Mouse (Mus musculus) thymus, adult 2 months (tissue): ENCODE measurements around the gene Sf3a3. TPM values are rescaled to one million over a fixed set of nuclear protein-coding genes. Genes with fewer than 3 reads are reported as not detected.

Experiments used
- DNase-seq: peaks from one replicate; pipeline ENCODE4 v3.0.0; 2021
- H3K27ac ChIP-seq: fragments of 200-500 bp; 2 replicates; pipeline ENCODE4 v1.5.1; 2012; ENCODE audit warnings: low read length, control low read depth; ENCODE audit not compliant: control insufficient read depth, insufficient read depth
- H3K27me3 ChIP-seq: fragments of 200-500 bp; 2 replicates; pipeline ENCODE4 v1.6.1; 2012; ENCODE audit warnings: mild to moderate bottlenecking, low read length, moderate library complexity, mixed read lengths; ENCODE audit not compliant: control insufficient read depth, insufficient read depth
- H3K36me3 ChIP-seq: fragments of 200-500 bp; 2 replicates; pipeline ENCODE4 v1.6.1; 2012; ENCODE audit warnings: mild to moderate bottlenecking, low read length, moderate library complexity; ENCODE audit not compliant: control insufficient read depth, insufficient read depth
- H3K4me1 ChIP-seq: fragments of 200-500 bp; replicated peaks from 2 replicates; pipeline ENCODE4 v1.6.1; 2012; ENCODE audit warnings: low read length; ENCODE audit not compliant: control insufficient read depth, insufficient read depth
- H3K4me3 ChIP-seq: fragments of 200-500 bp; 2 replicates; pipeline ENCODE4 v1.5.1; 2012; ENCODE audit warnings: mild to moderate bottlenecking, low read length, control low read depth, moderate library complexity; ENCODE audit not compliant: control insufficient read depth, insufficient read depth
- CTCF ChIP-seq: fragments of 200-500 bp; IDR thresholded peaks from 2 replicates; pipeline ENCODE4 v1.5.1; 2012; ENCODE audit warnings: mild to moderate bottlenecking, control low read depth, low read length, moderate library complexity, borderline replicate concordance; ENCODE audit not compliant: control insufficient read depth, poor library complexity, insufficient read depth; ENCODE audit errors: extremely low read depth
- POLR2A ChIP-seq: fragments of 200-500 bp; IDR thresholded peaks from 2 replicates; pipeline ENCODE4 v1.6.1; 2012; ENCODE audit warnings: mild to moderate bottlenecking, low read length, control low read depth, moderate library complexity; ENCODE audit not compliant: control insufficient read depth, poor library complexity, insufficient read depth; ENCODE audit errors: extremely low read depth
- WGBS: fragments of 180-500 bp; shearing (Covaris S2); methylation state at CpG from one replicate; pipeline ENCODE4 v1.1.7; 2018; 5-methylcytosine and 5-hydroxymethylcytosine counted together
- polyA plus RNA-seq: library from polyadenylated mRNA; depleted of rRNA; stranded (reverse); fragments of >200 nt; gene quantifications from 2 replicates; pipeline ENCODE4 v1.2.3, GENCODE M21; 2012; rRNA removed

Sf3a3 gene
- 23.2 and 25.3 TPM in 2 replicates for polyA plus RNA-seq

DNA sequence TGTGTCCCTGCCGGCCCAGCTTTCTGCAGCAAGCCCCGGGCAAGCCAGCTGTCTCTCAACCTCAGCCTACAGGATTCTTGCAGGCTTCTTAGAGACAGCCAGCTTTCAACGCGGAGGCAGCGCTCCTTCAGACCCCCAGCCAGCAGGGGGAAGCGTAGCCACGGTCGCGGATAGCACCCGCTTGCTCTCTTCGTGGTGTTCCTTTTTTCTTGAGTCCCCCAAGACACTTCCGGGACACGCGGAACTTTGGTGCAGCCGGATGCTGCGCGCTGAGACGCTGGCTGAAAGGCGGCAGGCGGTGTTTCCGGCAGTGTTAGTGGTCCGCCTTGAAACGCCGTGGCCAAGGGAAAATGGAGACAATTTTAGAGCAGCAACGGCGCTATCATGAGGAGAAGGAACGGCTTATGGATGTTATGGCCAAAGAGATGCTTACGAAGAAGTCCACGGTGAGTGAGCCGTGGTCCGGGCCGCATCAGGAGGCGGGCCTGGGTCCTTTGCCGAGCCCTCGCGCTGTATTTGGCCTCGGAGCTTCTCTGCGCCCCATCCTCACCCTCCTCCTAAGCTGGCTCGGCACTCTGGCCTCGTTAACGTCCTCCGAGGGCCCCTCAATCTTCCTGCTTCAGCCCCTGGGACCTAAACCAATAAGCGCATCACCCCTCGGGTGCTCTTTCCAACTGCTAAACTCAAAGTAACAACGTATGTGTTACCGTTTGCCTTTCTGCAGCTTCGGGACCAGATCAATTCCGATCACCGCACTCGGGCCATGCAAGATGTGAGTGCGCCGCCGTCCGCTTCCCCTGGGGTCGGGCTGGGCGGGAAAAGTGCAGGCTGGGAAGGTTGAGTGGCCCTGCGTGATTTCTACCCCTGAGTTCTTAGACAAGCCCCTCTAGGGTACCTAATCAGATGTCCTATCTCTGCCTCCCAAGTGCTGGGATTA, at the start of gene Sf3a3:
Gene Sf3a3, plus strand, starts transcription at position 232 of the 937 bp plus-strand sequence.
- Histone ChIP-seq H3K27ac (peak within 1 kb of the TSS; percentile 24), H3K4me1 (peaks cover 13% of the 10 kb centered on the region), H3K36me3 (peaks cover 22% of the 10 kb centered on the region), H3K27me3 (no peaks in the 10 kb centered on the region), H3K4me3 (peak within 1 kb of the TSS; percentile 92)
- TF ChIP-seq POLR2A, result peak; percentile 31; the same call in 1 of the 2 replicates
- peak; percentile 83 for TF ChIP-seq CTCF
- WGBS, result under 1% methylated on average over 57 of the region's 57 CpGs
- peak; percentile 96 for DNase-seq

DNA sequence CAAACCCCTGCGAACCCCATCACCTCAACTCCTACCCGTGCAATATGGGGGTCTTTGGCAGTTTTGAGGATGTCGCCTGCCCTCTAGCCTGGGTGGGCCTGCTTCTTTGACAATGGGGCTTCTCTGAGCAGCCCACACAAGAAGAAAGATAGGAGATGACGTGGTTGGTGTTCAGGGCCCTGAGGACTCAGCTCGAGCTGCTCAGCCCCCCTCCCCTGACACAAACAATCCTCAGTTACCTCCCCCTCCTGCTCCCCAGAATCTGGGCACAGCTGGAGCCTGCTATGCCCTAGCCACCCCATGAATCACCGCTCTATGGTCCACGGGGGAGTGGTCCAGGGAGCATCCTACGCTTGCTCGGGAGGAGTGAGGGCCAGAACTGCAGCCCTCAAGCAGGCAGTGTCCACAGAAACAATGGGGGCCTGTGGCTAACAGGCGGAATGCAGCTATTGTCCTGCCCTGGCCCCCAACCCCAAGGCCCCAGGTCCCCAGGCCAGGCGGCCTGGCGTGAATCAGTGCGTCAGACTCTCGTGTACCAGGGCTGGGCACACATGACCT, 47.0 kb upstream of the Sf3a3 start:
- Histone ChIP-seq H3K36me3 (no peaks in the 10 kb centered on the region), H3K4me1 (no peaks in the 10 kb centered on the region), H3K27me3 (peaks cover 3% of the 10 kb centered on the region; the same call in 1 of the 2 replicates), H3K4me3 (no peak overlapping the region), H3K27ac (no peak overlapping the region)
- TF ChIP-seq CTCF (no peak), POLR2A (no peak)
- WGBS, result 65% methylated on average over 14 of the region's 14 CpGs
- DNase-seq, result no peak

DNA sequence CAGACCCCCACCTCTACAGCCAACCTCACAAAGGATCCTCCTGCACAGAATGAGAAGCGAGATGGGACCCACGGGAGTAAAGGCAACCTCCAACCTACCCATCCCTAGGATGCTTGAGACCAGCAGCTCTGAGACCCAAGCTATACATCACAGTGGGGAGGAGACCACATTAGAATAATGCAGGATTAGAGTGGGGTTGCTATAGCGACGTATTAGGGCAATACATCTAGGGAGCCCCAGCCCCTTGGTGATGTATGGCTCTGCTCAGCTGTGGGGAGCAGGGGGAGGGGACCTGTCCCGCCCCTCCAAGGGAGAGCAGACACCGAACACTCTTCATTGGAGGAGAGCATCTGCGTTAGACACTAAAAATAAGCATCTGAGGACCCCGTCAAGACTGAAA, 46.5 kb upstream of the Sf3a3 start:
- Histone ChIP-seq H3K36me3 (no peaks in the 10 kb centered on the region), H3K4me3 (no peak overlapping the region), H3K27ac (no peak overlapping the region), H3K27me3 (peaks cover 2% of the 10 kb centered on the region; the same call in 1 of the 2 replicates), H3K4me1 (no peaks in the 10 kb centered on the region)
- no peak for TF ChIP-seq POLR2A
- no peak for TF ChIP-seq CTCF
- no peak for DNase-seq
- WGBS, result 21% methylated on average over 8 of the region's 8 CpGs

DNA sequence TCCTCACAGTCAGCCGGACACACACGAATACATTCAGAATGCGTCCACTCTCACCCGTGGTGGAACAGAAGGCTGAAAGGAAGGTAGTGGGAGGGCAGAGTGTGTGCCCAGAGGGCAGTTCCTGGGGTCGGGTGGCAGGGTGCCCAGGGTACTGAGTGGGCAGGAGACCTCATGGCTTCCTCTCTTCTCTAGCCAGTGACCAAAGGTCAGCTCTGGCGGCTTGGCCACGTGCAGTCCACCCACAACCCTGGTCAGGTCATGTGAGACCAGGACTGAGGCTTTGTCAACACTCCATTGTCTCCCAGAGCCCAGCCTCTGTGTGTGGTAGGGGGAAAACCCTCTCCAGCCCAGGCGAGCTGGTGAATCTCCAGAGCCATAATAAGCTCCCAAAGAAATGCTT, 44.3 kb upstream of the Sf3a3 start:
- Histone ChIP-seq H3K4me1 (no peaks in the 10 kb centered on the region), H3K36me3 (no peaks in the 10 kb centered on the region), H3K27ac (no peak overlapping the region), H3K4me3 (no peak overlapping the region), H3K27me3 (peaks cover 2% of the 10 kb centered on the region; the same call in 1 of the 2 replicates)
- DNase-seq, result no peak
- TF ChIP-seq CTCF (no peak), POLR2A (no peak)
- 72% methylated on average over 8 of the region's 8 CpGs for WGBS

DNA sequence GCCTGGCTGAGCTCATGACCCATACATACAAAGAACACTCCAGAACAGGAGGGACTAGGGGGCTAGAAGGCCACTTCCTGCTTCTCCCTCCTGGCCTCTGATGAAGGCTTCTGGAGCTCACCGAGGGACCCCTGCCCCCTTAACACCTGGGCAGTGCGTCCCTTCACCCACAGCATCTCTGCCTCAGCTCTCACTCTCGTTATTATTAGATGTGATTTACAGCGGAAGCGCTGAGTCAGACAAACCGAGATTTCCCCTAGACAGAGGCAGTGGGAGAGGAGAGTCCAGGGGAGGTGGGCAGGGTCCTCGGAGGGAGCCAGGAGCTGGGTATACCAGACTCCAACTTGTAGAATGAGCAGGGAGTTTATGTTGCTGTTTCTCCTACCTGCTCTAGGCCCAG, 43.0 kb upstream of the Sf3a3 start:
- Histone ChIP-seq H3K4me1 (no peaks in the 10 kb centered on the region), H3K27me3 (peaks cover 2% of the 10 kb centered on the region; the same call in 1 of the 2 replicates), H3K4me3 (no peak overlapping the region), H3K36me3 (no peaks in the 10 kb centered on the region), H3K27ac (no peak overlapping the region)
- TF ChIP-seq CTCF (no peak), POLR2A (no peak)
- 21% methylated on average over 7 of the region's 7 CpGs for WGBS
- no peak for DNase-seq
